Mouse (Mus musculus): Measurements from ENCODE around the gene Tmem163.
A peak's percentile ranks its signal among the peaks of the same experiment; 100 is the strongest.

Tmem163 gene

GRCm38 (mm10) chr1:127500219-127500618, 179.1 kb downstream of the Tmem163 start:
- peak; percentile 51 to 78 for DNase-seq (ENCODE audit: low spot score in 2 of 2)

- DNase-seq (ENCODE audit: low spot score in 2 of 2), result no peak
Observed at GRCm38 (mm10) chr1:127498746-127499145, 180.6 kb downstream of the Tmem163 start.

- DNase-seq (ENCODE audit: low spot score in 2 of 2), result peak in 1 of 2 experiments; percentile 43
Observed at GRCm38 (mm10) chr1:127496737-127497543, 182.4 kb downstream of the Tmem163 start.

- DNase-seq (ENCODE audit: low spot score in 2 of 2), result no peak
Observed at GRCm38 (mm10) chr1:127487161-127487560, 192.2 kb downstream of the Tmem163 start.

- DNase-seq (ENCODE audit: low spot score in 2 of 2), result peak in 1 of 2 experiments; percentile 67
Observed at GRCm38 (mm10) chr1:127484826-127485225, 194.5 kb downstream of the Tmem163 start.

GRCm38 (mm10) chr1:127484188-127484587, 195.2 kb downstream of the Tmem163 start:
- DNase-seq (ENCODE audit: low spot score in 2 of 2), result peak in 1 of 2 experiments; percentile 27

GRCm38 (mm10) chr1:127482911-127483310, 196.4 kb downstream of the Tmem163 start:
- no peak for DNase-seq (ENCODE audit: low spot score in 2 of 2)

GRCm38 (mm10) chr1:127475756-127476155, 203.6 kb downstream of the Tmem163 start:
- DNase-seq (ENCODE audit: low spot score in 2 of 2), result no peak

GRCm38 (mm10) chr1:127470175-127470574, 209.2 kb downstream of the Tmem163 start:
- DNase-seq (ENCODE audit: low spot score in 2 of 2), result no peak

GRCm38 (mm10) chr1:127467238-127467637, 212.1 kb downstream of the Tmem163 start:
- no peak for DNase-seq (ENCODE audit: low spot score in 2 of 2)

GRCm38 (mm10) chr1:127465292-127465691, 214.1 kb downstream of the Tmem163 start:
- DNase-seq (ENCODE audit: low spot score in 2 of 2), result no peak

GRCm38 (mm10) chr1:127464041-127464440, 215.3 kb downstream of the Tmem163 start:
- no peak for DNase-seq (ENCODE audit: low spot score in 2 of 2)

GRCm38 (mm10) chr1:127461017-127461416, 218.3 kb downstream of the Tmem163 start:
- DNase-seq (ENCODE audit: low spot score in 2 of 2), result no peak

- DNase-seq (ENCODE audit: low spot score in 2 of 2), result no peak
Observed at GRCm38 (mm10) chr1:127459576-127459975, 219.8 kb downstream of the Tmem163 start.

- peak in 1 of 2 experiments; percentile 33 for DNase-seq (ENCODE audit: low spot score in 2 of 2)
Observed at GRCm38 (mm10) chr1:127459015-127459451, 220.3 kb downstream of the Tmem163 start.

GRCm38 (mm10) chr1:127453397-127453796, 226.0 kb downstream of the Tmem163 start:
- no peak for DNase-seq (ENCODE audit: low spot score in 2 of 2)

- peak in 1 of 2 experiments; percentile 33 for DNase-seq (ENCODE audit: low spot score in 2 of 2)
Observed at GRCm38 (mm10) chr1:127444836-127445485, 234.4 kb downstream of the Tmem163 start.

- no peak for DNase-seq (ENCODE audit: low spot score in 2 of 2)
Observed at GRCm38 (mm10) chr1:127442880-127443877, 236.2 kb downstream of the Tmem163 start.

GRCm38 (mm10) chr1:127441736-127442135, 237.6 kb downstream of the Tmem163 start:
- DNase-seq (ENCODE audit: low spot score in 2 of 2), result no peak

- DNase-seq (ENCODE audit: low spot score in 2 of 2), result no peak
Observed at GRCm38 (mm10) chr1:127441007-127441406, 238.3 kb downstream of the Tmem163 start.

GRCm38 (mm10) chr1:127439452-127439891, 239.9 kb downstream of the Tmem163 start:
- no peak for DNase-seq (ENCODE audit: low spot score in 2 of 2)

- DNase-seq (ENCODE audit: low spot score in 2 of 2), result no peak
Observed at GRCm38 (mm10) chr1:127437091-127437490, 242.3 kb downstream of the Tmem163 start.

All from urinary bladder, postnatal 4 days (tissue).